Mouse (Mus musculus): ENCODE measurements around the gene Lrfn1. TPM values are rescaled to one million over a fixed set of nuclear protein-coding genes. Genes with fewer than 3 reads are reported as not detected.
A peak's percentile ranks its signal among the peaks of the same experiment; 100 is the strongest.

Lrfn1 gene
- total RNA-seq (2015) = 1.0 and 1.7 TPM in 2 replicates
- total RNA-seq (2017) = 0.66 and 0.98 TPM in 2 replicates

- ATAC-seq (ENCODE audit: poor library complexity, severe bottlenecking) = peak; percentile 21; the same call in 1 of the 2 replicates
Measured at GRCm38 (mm10) chr7:28451531-28452360, at the start of gene Lrfn1. Gene Lrfn1 (plus strand): TSS chr7:28451980.

- ATAC-seq (ENCODE audit: poor library complexity, severe bottlenecking) = peak; percentile 76
Measured at GRCm38 (mm10) chr7:28410841-28411475, 40.8 kb upstream of the Lrfn1 start.

- no peak for ATAC-seq (ENCODE audit: poor library complexity, severe bottlenecking)
Measured at GRCm38 (mm10) chr7:28412826-28413225, 39.0 kb upstream of the Lrfn1 start.

- ATAC-seq (ENCODE audit: poor library complexity, severe bottlenecking) = no peak
Measured at GRCm38 (mm10) chr7:28417368-28417767, 34.4 kb upstream of the Lrfn1 start.

GRCm38 (mm10) chr7:28418096-28418670, 33.6 kb upstream of the Lrfn1 start:
- ATAC-seq (ENCODE audit: poor library complexity, severe bottlenecking) = no peak

GRCm38 (mm10) chr7:28419416-28419815, 32.4 kb upstream of the Lrfn1 start:
- ATAC-seq (ENCODE audit: poor library complexity, severe bottlenecking) = no peak

GRCm38 (mm10) chr7:28423018-28423417, 28.8 kb upstream of the Lrfn1 start:
- no peak for ATAC-seq (ENCODE audit: poor library complexity, severe bottlenecking)

GRCm38 (mm10) chr7:28427738-28428137, 24.0 kb upstream of the Lrfn1 start:
- ATAC-seq (ENCODE audit: poor library complexity, severe bottlenecking) = no peak

GRCm38 (mm10) chr7:28430512-28430911, 21.3 kb upstream of the Lrfn1 start:
- peak; percentile 43; the same call in 1 of the 2 replicates for ATAC-seq (ENCODE audit: poor library complexity, severe bottlenecking)

GRCm38 (mm10) chr7:28432252-28432651, 19.5 kb upstream of the Lrfn1 start:
- no peak for ATAC-seq (ENCODE audit: poor library complexity, severe bottlenecking)

GRCm38 (mm10) chr7:28435660-28436259, 16.0 kb upstream of the Lrfn1 start:
- ATAC-seq (ENCODE audit: poor library complexity, severe bottlenecking) = no peak

- peak; percentile 80 for ATAC-seq (ENCODE audit: poor library complexity, severe bottlenecking)
Measured at GRCm38 (mm10) chr7:28436271-28436904, 15.4 kb upstream of the Lrfn1 start.

- peak; percentile 54 for ATAC-seq (ENCODE audit: poor library complexity, severe bottlenecking)
Measured at GRCm38 (mm10) chr7:28436932-28437570, 14.7 kb upstream of the Lrfn1 start, which contains the start of gene Gmfg. Gene Gmfg (plus strand): TSS chr7:28437447.

GRCm38 (mm10) chr7:28437964-28438363, 13.8 kb upstream of the Lrfn1 start:
- ATAC-seq (ENCODE audit: poor library complexity, severe bottlenecking) = no peak

GRCm38 (mm10) chr7:28438771-28439170, 13.0 kb upstream of the Lrfn1 start:
- no peak for ATAC-seq (ENCODE audit: poor library complexity, severe bottlenecking)

GRCm38 (mm10) chr7:28440739-28441138, 11.0 kb upstream of the Lrfn1 start:
- ATAC-seq (ENCODE audit: poor library complexity, severe bottlenecking) = peak; percentile 53

GRCm38 (mm10) chr7:28441776-28442485, 9.8 kb upstream of the Lrfn1 start:
- ATAC-seq (ENCODE audit: poor library complexity, severe bottlenecking) = no peak

- peak; percentile 51 for ATAC-seq (ENCODE audit: poor library complexity, severe bottlenecking)
Measured at GRCm38 (mm10) chr7:28442688-28443087, 9.1 kb upstream of the Lrfn1 start.

GRCm38 (mm10) chr7:28444344-28444974, 7.3 kb upstream of the Lrfn1 start:
- peak; percentile 31 for ATAC-seq (ENCODE audit: poor library complexity, severe bottlenecking)

All from megakaryocyte, adult 5-6 weeks (primary cell).